Mouse (Mus musculus) layer of hippocampus, adult 11-12 months (tissue): ENCODE data around the gene Ntrk3.

Experiments used
- DNase-seq: peaks from one replicate; pipeline ENCODE4 v3.0.0; 2022; ENCODE audit warnings: low spot score

The Ntrk3 gene

GRCm38 (mm10) chr7:78520243-78520927 lies 217.4 kb downstream of the Ntrk3 start:
- DNase-seq: no peak

- no peak for DNase-seq
Observed at GRCm38 (mm10) chr7:78519689-78520088, 218.1 kb downstream of the Ntrk3 start.

GRCm38 (mm10) chr7:78518760-78519363 lies 218.9 kb downstream of the Ntrk3 start:
- DNase-seq: no peak

GRCm38 (mm10) chr7:78515042-78515609 lies 222.7 kb downstream of the Ntrk3 start:
- no peak for DNase-seq

- peak; percentile 35 for DNase-seq
Observed at GRCm38 (mm10) chr7:78507032-78507611, 230.7 kb downstream of the Ntrk3 start.

GRCm38 (mm10) chr7:78500863-78501262 lies 236.9 kb downstream of the Ntrk3 start:
- DNase-seq: no peak

GRCm38 (mm10) chr7:78499970-78500369 lies 237.8 kb downstream of the Ntrk3 start:
- no peak for DNase-seq

- no peak for DNase-seq
Observed at GRCm38 (mm10) chr7:78498356-78498755, 239.5 kb downstream of the Ntrk3 start.

GRCm38 (mm10) chr7:78497819-78498218 lies 240.0 kb downstream of the Ntrk3 start:
- DNase-seq: no peak

GRCm38 (mm10) chr7:78493591-78493990 lies 244.2 kb downstream of the Ntrk3 start:
- DNase-seq: no peak

GRCm38 (mm10) chr7:78491176-78491575 lies 246.6 kb downstream of the Ntrk3 start:
- no peak for DNase-seq

GRCm38 (mm10) chr7:78484290-78484689 lies 253.5 kb downstream of the Ntrk3 start:
- no peak for DNase-seq

GRCm38 (mm10) chr7:78483729-78484128 lies 254.1 kb downstream of the Ntrk3 start:
- DNase-seq: no peak

GRCm38 (mm10) chr7:78483061-78483460 lies 254.8 kb downstream of the Ntrk3 start:
- DNase-seq: no peak

GRCm38 (mm10) chr7:78478881-78479280 lies 258.9 kb downstream of the Ntrk3 start:
- no peak for DNase-seq

- DNase-seq: no peak
Observed at GRCm38 (mm10) chr7:78471755-78472154, 266.1 kb downstream of the Ntrk3 start.

GRCm38 (mm10) chr7:78471270-78471669 lies 266.5 kb downstream of the Ntrk3 start:
- DNase-seq: no peak

- no peak for DNase-seq
Observed at GRCm38 (mm10) chr7:78462605-78463004, 275.2 kb downstream of the Ntrk3 start.

GRCm38 (mm10) chr7:78459021-78459420 lies 278.8 kb downstream of the Ntrk3 start:
- DNase-seq: no peak

- DNase-seq: no peak
Observed at GRCm38 (mm10) chr7:78451666-78452065, 286.1 kb downstream of the Ntrk3 start.

- DNase-seq: peak; percentile 66
Observed at GRCm38 (mm10) chr7:78449909-78450592, 287.8 kb downstream of the Ntrk3 start.

GRCm38 (mm10) chr7:78448841-78449240 lies 289.0 kb downstream of the Ntrk3 start:
- no peak for DNase-seq
